Mouse (Mus musculus) 3134 (cell line): ENCODE measurements around the gene Igf1.

ENCODE experiments used
- DNase-seq: peaks from one replicate; pipeline ENCODE4 v3.0.0-alpha.2; 2011; ENCODE audit warnings: low spot score; ENCODE audit not compliant: insufficient read length; ENCODE audit errors: extremely low read depth

Igf1 gene

DNA sequence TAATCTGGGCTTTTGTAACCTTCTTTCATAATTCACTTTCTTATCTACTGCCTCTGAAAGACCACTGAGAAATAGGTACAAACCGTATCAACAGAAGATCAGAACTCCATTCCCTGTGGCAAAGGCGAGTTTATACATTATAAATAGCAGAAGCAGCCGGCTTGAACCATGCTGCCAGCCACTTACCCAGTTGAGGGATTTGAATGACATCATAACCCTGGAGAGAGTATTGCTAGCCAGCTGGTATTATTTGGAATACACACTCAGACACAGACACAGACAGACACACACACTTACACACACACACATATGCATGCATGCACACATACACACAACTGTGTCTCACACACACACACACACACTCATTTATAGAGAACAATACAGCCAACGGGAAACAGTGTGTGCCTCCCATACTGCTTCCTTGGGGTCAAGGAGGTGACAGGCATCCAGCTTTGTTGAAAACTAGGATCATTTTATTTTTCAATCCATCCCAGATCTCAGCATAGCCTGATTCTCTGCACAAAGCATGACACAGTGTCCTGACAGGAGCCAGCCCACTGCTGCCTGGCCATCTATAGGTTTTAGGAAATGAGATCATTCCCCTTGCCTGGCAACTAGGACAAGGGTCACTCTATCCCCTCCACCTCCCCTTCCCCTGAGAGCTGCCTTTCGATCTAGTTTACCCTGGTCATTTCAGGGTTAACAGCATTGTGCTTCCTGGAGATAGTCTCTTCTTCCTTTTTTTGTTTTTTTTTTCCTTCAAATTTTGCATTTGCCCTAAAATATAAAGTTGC, at the start of gene Igf1:
Gene Igf1 (plus strand): TSS at position 253 of the 794 bp plus-strand sequence.
- DNase-seq, result no peak

DNA sequence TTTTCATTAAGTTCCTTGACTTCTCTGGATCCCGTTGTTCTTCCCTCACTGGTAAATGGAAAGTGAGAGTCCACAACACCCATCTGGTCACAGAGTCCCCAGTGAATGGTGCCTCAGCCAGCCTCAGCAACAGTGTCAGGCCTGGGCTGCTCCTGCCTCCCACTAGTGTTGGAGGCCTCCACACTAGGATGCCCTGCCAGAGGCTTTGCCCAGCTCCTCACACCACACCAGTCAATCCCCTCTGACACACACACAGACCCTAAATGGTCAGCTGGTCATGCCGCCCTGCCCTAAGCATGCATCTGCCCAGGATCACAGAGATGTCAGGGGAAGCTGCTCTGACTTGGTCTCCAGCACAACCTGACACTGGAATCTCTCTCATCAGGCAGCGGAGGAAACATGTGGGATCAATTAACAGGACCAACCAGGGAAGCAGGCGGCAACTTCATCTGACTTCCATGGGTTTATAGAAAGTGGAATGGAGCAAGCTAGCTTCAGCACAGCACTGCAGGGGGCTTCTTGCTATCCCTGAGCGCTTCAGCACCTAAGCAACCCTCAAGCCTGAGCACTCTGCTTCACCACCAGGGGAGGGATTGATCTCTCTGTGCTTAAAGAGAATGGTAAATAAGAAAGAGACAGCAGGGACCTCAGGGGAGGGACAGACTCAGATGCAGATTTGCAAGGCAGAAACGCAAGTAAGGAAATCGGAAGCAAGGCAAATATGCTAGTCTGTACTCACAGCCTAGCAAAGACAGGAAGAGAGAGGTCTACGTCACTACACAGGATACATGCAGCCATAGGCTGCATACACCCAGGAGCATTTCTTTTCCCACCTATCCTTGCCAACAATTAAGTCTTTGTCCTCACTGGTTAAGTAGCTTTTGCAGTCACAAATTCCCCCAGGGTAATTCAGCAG, 45.6 kb upstream of the Igf1 start:
- no peak for DNase-seq

DNA sequence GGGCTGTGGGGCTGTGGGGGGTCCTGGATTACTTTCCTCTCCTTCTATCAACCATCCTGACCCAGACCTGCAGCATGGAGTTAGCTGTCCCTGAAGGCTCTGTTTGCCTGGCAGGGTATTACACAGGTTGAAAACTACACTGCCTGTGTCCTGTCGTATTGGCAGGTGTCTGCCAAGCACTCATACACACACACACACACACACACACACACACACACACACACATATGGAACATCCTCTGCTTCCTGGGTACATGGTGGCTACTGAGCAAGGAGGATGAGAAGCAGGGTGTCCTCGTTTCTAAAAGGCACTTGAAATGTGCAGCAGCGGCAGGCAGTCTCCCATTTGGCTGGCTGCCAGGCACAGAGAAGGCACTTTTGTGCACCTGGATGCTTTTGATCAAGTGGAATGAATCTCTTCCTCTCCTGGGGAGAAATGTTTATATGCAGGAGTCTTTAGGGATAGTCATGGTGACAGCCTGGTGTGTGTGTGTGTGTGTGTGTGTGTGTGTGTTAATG, 44.9 kb upstream of the Igf1 start:
- no peak for DNase-seq

DNA sequence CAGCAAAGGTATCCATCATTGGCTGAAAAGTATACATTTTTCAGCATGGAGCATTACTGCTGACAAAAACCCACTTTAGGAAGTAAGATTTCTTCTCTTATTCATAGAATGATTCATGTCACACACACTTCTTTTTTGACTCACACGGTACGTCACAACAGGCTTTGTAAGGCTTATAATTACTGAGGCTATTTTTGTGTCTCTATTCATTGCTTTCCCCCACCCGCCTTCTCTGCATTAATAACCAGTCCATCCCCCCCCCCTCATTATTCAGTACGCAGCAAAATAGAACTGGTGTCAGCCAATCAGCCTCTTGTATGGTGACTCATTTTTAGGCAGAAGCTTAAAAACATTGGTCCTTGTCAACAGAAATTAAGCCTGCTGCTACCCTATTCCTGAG, 41.2 kb upstream of the Igf1 start:
- DNase-seq, result no peak

GRCm38 (mm10) chr10:87817786-87818185, 40.3 kb upstream of the Igf1 start:
- DNase-seq, result no peak

GRCm38 (mm10) chr10:87821906-87822305, 36.2 kb upstream of the Igf1 start:
- no peak for DNase-seq

GRCm38 (mm10) chr10:87830012-87830411, 28.1 kb upstream of the Igf1 start:
- no peak for DNase-seq

GRCm38 (mm10) chr10:87830639-87831038, 27.4 kb upstream of the Igf1 start:
- no peak for DNase-seq

GRCm38 (mm10) chr10:87832101-87832500, 26.0 kb upstream of the Igf1 start:
- no peak for DNase-seq

- no peak for DNase-seq
Measured at GRCm38 (mm10) chr10:87839454-87839853, 18.6 kb upstream of the Igf1 start.

DNA sequence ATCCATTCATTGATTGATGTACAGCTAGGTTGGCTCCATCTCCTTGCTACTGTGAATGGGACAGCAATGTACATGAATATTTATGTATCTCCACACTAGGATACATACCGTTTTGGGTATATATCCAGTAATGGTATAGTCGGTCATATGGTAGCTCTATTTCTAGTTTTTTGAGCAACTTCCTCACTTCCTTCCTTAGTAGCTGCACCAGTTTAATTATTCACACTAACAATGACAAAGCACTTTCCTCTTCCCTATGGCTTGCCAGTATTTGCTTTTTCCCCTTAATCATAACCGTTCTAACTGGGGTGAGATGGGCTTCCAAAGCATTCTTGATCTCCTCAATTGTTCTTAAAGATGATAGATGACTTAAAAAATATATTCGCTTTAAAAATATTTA, 15.6 kb upstream of the Igf1 start:
- DNase-seq, result no peak

- no peak for DNase-seq
Measured at GRCm38 (mm10) chr10:87844917-87845552, 13.0 kb upstream of the Igf1 start.

- no peak for DNase-seq
Measured at GRCm38 (mm10) chr10:87847882-87848281, 10.2 kb upstream of the Igf1 start.

DNA sequence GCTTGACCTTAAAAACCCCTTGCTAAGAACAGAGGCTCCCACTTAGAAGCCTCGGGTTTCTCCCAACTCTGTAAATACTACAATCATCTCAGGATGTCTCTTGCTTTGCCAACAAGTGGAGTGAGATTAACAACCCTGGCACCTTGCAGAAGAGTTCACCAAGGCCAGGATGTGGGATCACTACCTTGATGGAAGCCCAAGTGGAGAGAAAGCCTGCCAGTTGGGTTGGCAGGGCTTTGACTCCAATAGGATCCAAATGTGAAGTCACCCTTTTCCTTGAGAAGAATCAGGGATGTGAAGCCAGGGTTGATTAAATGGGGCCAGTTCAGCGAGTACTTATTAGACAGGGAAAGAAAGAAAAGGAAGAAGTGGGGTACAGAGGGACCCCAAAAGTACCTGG, 9.6 kb upstream of the Igf1 start:
- no peak for DNase-seq

- no peak for DNase-seq
Measured at GRCm38 (mm10) chr10:87851492-87851891, 6.6 kb upstream of the Igf1 start.

DNA sequence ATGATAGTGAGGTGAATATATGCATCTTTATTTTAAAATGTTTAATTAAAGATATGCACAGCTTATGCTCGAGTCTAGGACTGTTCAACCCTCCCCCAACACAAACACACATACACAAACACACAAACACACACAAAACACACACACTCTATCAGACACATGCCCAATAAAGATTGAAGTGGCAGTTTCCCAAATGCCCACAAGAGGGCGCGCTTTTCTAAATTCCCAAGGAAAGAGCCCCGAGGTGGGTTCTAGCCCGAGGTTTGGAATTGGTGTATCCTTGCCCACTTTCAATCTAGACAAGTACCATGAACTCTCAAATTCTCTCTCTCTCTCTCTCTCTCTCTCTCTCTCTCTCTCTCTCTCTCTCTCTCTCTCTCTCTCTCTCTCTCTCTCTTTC, 3.7 kb upstream of the Igf1 start:
- peak; percentile 19 for DNase-seq

DNA sequence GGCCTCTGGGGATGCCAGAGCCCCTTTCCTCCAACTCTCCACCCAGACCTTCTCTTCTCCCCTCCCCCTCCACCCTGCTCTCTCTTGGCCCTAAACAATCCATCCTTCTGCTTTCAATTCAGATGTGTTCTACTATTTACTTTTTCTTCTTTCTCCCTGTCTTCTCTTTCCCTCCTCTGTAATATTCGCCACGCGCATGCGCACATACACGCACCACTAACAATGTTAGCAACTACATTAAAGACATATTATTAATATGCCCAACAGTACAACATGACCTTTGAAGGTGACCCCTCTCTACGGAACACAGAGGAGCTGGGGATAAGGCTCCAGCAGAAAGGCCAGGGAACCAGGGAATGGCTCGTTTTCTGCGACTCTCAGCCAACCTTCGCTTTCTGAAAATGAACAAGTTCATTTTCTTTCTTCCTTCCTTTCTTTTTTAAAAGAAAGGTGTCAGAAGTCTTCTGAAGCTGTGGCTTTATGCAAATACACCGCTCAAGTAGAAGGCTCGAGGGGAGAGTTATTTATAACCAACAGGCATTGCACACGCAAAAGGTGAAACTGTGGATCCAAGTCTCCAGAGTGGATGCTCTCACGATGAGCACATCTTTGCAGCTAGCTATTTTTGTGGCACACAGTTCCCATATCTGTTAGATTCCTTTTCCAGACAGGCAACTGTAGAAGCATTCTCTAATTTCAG, 2.5 kb upstream of the Igf1 start:
- no peak for DNase-seq

- no peak for DNase-seq
Measured at GRCm38 (mm10) chr10:87857215-87857955, 680 bp upstream of the Igf1 start.

DNA sequence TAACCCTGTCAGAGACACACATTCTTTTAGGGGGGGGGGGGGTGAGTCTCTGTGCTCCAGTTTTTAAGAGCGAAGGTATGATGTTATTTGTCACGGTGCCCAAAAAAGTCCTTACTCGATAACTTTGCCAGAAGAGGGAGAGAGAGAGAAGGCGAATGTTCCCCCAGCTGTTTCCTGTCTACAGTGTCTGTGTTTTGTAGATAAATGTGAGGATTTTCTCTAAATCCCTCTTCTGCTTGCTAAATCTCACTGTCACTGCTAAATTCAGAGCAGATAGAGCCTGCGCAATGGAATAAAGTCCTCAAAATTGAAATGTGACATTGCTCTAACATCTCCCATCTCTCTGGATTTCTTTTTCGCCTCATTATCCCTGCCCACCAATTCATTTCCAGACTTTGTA, 874 bp downstream of the Igf1 start:
- peak; percentile 31 for DNase-seq

GRCm38 (mm10) chr10:87859453-87859852, 1.4 kb downstream of the Igf1 start:
- DNase-seq, result peak; percentile 11
